Mouse (Mus musculus): ENCODE data around the gene Sumf1. TPM values are rescaled to one million over a fixed set of nuclear protein-coding genes. Genes with fewer than 3 reads are reported as not detected.

The Sumf1 gene
- polyA plus RNA-seq, 1 experiment = 19.1 TPM

DNA sequence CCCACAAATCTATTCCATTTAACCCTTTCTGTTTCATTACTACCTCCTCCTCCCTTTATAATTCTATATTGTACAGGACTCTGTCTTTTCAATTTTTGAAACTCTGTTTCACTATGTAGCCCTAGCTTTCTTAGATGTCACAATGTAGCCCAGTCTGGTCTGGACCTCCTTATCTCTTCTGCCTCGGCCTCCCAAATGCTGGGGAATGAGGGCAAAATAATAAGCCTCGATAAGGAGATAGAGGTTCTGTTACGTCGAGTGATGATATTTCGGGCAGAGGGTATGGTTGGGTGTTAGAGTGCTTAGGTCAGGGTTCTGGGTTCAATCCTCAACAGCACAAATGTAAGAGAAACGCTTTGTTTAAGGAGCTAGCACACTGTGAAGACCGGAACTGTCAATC lies 11.3 kb upstream of the Sumf1 start:
- TF ChIP-seq CTCF (IDR thresholded peaks at IDR 0.05; ENCODE audit: extremely low read depth, insufficient read depth, insufficient read length, insufficient replicate concordance) = no peak
- no peak for TF ChIP-seq POLR2A (IDR thresholded peaks at IDR 0.05; ENCODE audit: low read depth, low read length)
- Histone ChIP-seq H3K4me1 (ENCODE audit: control insufficient read depth, insufficient read depth, insufficient read length) (peaks cover 9% of the 10 kb centered on the region; the same call in 1 of the 2 replicates), H3K27me3 (ENCODE audit: control insufficient read depth, insufficient read depth, low read length) (no peaks in the 10 kb centered on the region), H3K4me3 (ENCODE audit: extremely low read depth, insufficient read depth, insufficient read length) (peak overlapping the region; percentile 41; the same call in 1 of the 2 replicates), H3K27ac (ENCODE audit: insufficient read depth, low read length) (peak overlapping the region; percentile 82), H3K36me3 (ENCODE audit: control insufficient read depth, insufficient read depth, low read length) (no peaks in the 10 kb centered on the region)
- WGBS = 55% methylated on average over 7 of the region's 7 CpGs
- DNase-seq (ENCODE audit: low read depth in 1 of 2, low spot score in 2 of 2) = no peak

GRCm38 (mm10) chr6:108192632-108193031 lies 7.2 kb upstream of the Sumf1 start:
- DNase-seq (ENCODE audit: low read depth in 1 of 2, low spot score in 2 of 2) = peak; percentile 50 to 73
- 8% methylated on average over 4 of the region's 4 CpGs for WGBS

DNA sequence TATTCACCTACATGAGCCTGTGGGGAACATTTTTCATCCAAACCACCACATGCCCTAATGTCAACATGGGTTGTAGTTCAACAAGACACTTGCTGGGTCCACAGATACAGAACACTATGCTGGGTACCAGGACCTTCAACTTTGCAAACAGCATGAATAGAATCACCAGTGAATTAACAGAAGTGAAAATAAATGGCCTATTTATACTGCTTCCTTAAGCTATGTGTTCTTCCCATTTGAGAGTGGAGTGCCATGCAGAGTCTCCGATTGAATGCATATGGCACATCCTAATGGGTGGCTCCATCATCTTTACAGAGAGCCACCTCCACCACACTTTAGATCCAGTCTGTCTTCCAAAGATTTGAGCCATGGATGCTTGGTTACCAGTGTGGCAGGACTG lies 5.3 kb upstream of the Sumf1 start:
- H3K36me3 ChIP-seq (ENCODE audit: control insufficient read depth, insufficient read depth, low read length) = no peaks in the 10 kb centered on the region
- no peak for DNase-seq (ENCODE audit: low read depth in 1 of 2, low spot score in 2 of 2)
- H3K4me1 ChIP-seq (ENCODE audit: control insufficient read depth, insufficient read depth, insufficient read length) = peaks cover 11% of the 10 kb centered on the region; the same call in 1 of the 2 replicates
- no peak overlapping the region for H3K4me3 ChIP-seq (ENCODE audit: extremely low read depth, insufficient read depth, insufficient read length)
- 60% methylated on average over 1 of the region's 1 CpGs for WGBS
- no peak for TF ChIP-seq POLR2A (IDR thresholded peaks at IDR 0.05; ENCODE audit: low read depth, low read length)
- no peak overlapping the region for H3K27ac ChIP-seq (ENCODE audit: insufficient read depth, low read length)
- no peaks in the 10 kb centered on the region for H3K27me3 ChIP-seq (ENCODE audit: control insufficient read depth, insufficient read depth, low read length)

More at GRCm38 (mm10) chr6:108192632-108193031, 7.2 kb upstream of the Sumf1 start:
- H3K27ac ChIP-seq (ENCODE audit: insufficient read depth, low read length) = peak overlapping the region; percentile 87; the same call in 1 of the 2 replicates
- TF ChIP-seq CTCF (IDR thresholded peaks at IDR 0.05; ENCODE audit: extremely low read depth, insufficient read depth, insufficient read length, insufficient replicate concordance) = no peak
- TF ChIP-seq POLR2A (IDR thresholded peaks at IDR 0.05; ENCODE audit: low read depth, low read length) = no peak
- no peaks in the 10 kb centered on the region for H3K36me3 ChIP-seq (ENCODE audit: control insufficient read depth, insufficient read depth, low read length)
- H3K4me1 ChIP-seq (ENCODE audit: control insufficient read depth, insufficient read depth, insufficient read length) = peaks cover 9% of the 10 kb centered on the region; the same call in 1 of the 2 replicates
- H3K27me3 ChIP-seq (ENCODE audit: control insufficient read depth, insufficient read depth, low read length) = no peaks in the 10 kb centered on the region
- no peak overlapping the region for H3K4me3 ChIP-seq (ENCODE audit: extremely low read depth, insufficient read depth, insufficient read length)

DNA sequence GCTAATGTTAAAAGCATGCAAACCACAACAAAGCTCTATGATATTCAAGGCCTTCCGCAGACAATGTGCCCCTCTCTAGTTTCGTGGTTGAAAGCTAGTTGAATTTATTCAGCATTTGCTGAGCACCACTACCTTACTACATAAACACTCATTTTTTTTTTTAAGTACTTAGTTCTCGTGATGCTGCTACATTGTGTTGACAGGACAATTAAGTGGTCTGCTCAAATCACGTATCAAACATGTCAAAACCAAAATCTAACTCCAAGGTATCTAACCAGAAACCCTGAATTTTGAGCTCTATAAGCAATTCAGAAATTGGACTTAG lies 265 bp upstream of the Sumf1 start:
- H3K27ac ChIP-seq (ENCODE audit: insufficient read depth, low read length) = no peak overlapping the region
- no peak for TF ChIP-seq CTCF (IDR thresholded peaks at IDR 0.05; ENCODE audit: extremely low read depth, insufficient read depth, insufficient read length, insufficient replicate concordance)
- TF ChIP-seq POLR2A (IDR thresholded peaks at IDR 0.05; ENCODE audit: low read depth, low read length) = no peak
- H3K4me3 ChIP-seq (ENCODE audit: extremely low read depth, insufficient read depth, insufficient read length) = no peak overlapping the region; the same call in 1 of the 2 replicates
- H3K4me1 ChIP-seq (ENCODE audit: control insufficient read depth, insufficient read depth, insufficient read length) = peaks cover 7% of the 10 kb centered on the region; the same call in 1 of the 2 replicates
- WGBS = 12% methylated on average over 4 of the region's 4 CpGs
- H3K27me3 ChIP-seq (ENCODE audit: control insufficient read depth, insufficient read depth, low read length) = no peaks in the 10 kb centered on the region
- no peaks in the 10 kb centered on the region for H3K36me3 ChIP-seq (ENCODE audit: control insufficient read depth, insufficient read depth, low read length)
- DNase-seq (ENCODE audit: low read depth in 1 of 2, low spot score in 2 of 2) = no peak

DNA sequence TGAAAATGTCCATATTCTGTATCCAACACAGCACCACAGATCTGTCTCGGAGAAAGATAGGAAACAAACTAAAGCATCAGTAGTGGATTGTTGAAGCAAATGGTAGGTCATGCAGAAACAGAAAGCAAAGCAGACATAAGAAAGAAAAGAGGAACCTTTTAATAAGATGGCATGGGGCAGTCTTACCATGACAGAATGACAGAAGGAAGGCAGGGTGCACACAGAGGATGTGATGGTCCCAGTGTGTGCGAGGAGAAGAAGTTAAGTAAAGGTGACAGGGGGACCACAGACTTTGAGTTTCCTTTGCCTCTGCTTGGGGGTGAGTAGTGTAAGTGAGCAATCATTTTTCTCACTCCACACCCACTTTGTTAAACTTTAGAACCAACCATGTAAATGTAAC lies 6.3 kb downstream of the Sumf1 start:
- Histone ChIP-seq H3K27me3 (ENCODE audit: control insufficient read depth, insufficient read depth, low read length) (no peaks in the 10 kb centered on the region), H3K4me3 (ENCODE audit: extremely low read depth, insufficient read depth, insufficient read length) (no peak overlapping the region), H3K4me1 (ENCODE audit: control insufficient read depth, insufficient read depth, insufficient read length) (peaks cover 5% of the 10 kb centered on the region; the same call in 1 of the 2 replicates), H3K27ac (ENCODE audit: insufficient read depth, low read length) (peak overlapping the region; percentile 37; the same call in 1 of the 2 replicates), H3K36me3 (ENCODE audit: control insufficient read depth, insufficient read depth, low read length) (peaks cover 7% of the 10 kb centered on the region)
- 36% methylated on average over 2 of the region's 2 CpGs for WGBS
- no peak for DNase-seq (ENCODE audit: low read depth in 1 of 2, low spot score in 2 of 2)
- TF ChIP-seq CTCF (IDR thresholded peaks at IDR 0.05; ENCODE audit: extremely low read depth, insufficient read depth, insufficient read length, insufficient replicate concordance) (no peak), POLR2A (IDR thresholded peaks at IDR 0.05; ENCODE audit: low read depth, low read length) (no peak)

DNA sequence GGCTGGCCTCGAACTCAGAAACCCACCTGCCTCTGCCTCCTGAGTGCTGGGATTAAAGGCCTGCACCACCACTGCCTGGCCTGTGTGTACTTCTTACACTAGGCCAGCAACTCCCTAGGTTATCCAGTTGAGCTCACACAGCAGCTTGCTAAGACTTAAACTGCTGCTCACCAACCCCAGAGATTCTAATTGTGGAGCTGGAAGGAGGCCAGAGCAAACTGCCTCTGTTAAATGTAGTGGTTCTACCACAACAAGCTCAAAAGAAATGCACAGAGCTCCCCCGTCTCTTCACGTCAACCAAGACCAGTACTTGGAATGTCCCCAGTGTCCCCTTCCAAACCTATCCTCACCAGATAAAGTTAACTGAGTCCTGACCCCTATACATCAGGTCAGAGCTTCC lies 11.2 kb downstream of the Sumf1 start:
- Histone ChIP-seq H3K36me3 (ENCODE audit: control insufficient read depth, insufficient read depth, low read length) (peaks cover 19% of the 10 kb centered on the region), H3K27ac (ENCODE audit: insufficient read depth, low read length) (no peak overlapping the region), H3K4me1 (ENCODE audit: control insufficient read depth, insufficient read depth, insufficient read length) (peaks cover 7% of the 10 kb centered on the region; the same call in 1 of the 2 replicates), H3K27me3 (ENCODE audit: control insufficient read depth, insufficient read depth, low read length) (no peaks in the 10 kb centered on the region), H3K4me3 (ENCODE audit: extremely low read depth, insufficient read depth, insufficient read length) (no peak overlapping the region)
- WGBS = 91% methylated on average over 3 of the region's 3 CpGs
- no peak for TF ChIP-seq POLR2A (IDR thresholded peaks at IDR 0.05; ENCODE audit: low read depth, low read length)
- TF ChIP-seq CTCF (IDR thresholded peaks at IDR 0.05; ENCODE audit: extremely low read depth, insufficient read depth, insufficient read length, insufficient replicate concordance) = no peak
- no peak for DNase-seq (ENCODE audit: low read depth in 1 of 2, low spot score in 2 of 2)

- Histone ChIP-seq H3K27ac (ENCODE audit: insufficient read depth, low read length) (no peak overlapping the region), H3K4me1 (ENCODE audit: control insufficient read depth, insufficient read depth, insufficient read length) (peaks cover 9% of the 10 kb centered on the region; the same call in 1 of the 2 replicates), H3K27me3 (ENCODE audit: control insufficient read depth, insufficient read depth, low read length) (no peaks in the 10 kb centered on the region), H3K36me3 (ENCODE audit: control insufficient read depth, insufficient read depth, low read length) (peaks cover 19% of the 10 kb centered on the region), H3K4me3 (ENCODE audit: extremely low read depth, insufficient read depth, insufficient read length) (no peak overlapping the region)
- 97% methylated on average over 1 of the region's 1 CpGs for WGBS
- TF ChIP-seq CTCF (IDR thresholded peaks at IDR 0.05; ENCODE audit: extremely low read depth, insufficient read depth, insufficient read length, insufficient replicate concordance) (no peak), POLR2A (IDR thresholded peaks at IDR 0.05; ENCODE audit: low read depth, low read length) (no peak)
- no peak for DNase-seq (ENCODE audit: low read depth in 1 of 2, low spot score in 2 of 2)
These were observed 13.2 kb downstream of the Sumf1 start for GRCm38 (mm10) chr6:108172219-108172618.

All from spleen, adult 2 months (tissue).